Mouse (Mus musculus): ENCODE measurements around the gene Sltm.

DNA sequence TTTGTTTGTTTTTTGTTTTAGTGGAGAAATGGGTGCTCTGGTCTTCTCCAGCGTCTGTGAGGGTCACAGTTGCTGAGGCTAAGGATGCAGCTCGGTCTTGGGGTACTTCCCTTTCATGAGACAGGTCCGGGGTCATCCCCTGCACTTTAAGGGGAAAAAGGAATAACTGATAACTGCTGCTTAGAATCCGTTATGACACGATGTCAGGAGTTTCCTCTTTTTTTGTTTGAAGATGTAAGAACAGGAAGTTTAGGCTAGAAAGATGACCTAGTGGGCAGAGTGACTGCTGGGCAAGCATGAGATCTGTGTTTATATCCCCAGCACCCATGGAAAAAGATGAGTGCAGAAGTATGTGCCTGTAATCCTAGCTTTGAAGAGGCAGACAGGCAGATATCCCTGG, 42.6 kb downstream of the Sltm start:
- TF ChIP-seq ZKSCAN1 (IDR thresholded peaks at IDR 0.05; ENCODE audit: low read depth, low read length) (no peak), EP300 (IDR thresholded peaks at IDR 0.05; ENCODE audit: low read depth in 1 of 2, low read length in 2 of 2) (peak; percentile 87 to 89), ZMIZ1 (IDR thresholded peaks at IDR 0.05; ENCODE audit: low read depth, low read length) (no peak), USF1 (IDR thresholded peaks at IDR 0.05; ENCODE audit: low read depth, low read length) (no peak)
